Mouse (Mus musculus) cortical plate, adult 2 months (tissue): ENCODE measurements at regions not wholly inside any gene's neighbourhood (a gene's known extent, or its start where the extent isn't known, plus 50 kb on each side); places are given as distances from the start of the nearest gene placed in this dataset.

Experiments used
- CTCF ChIP-seq: fragments of 200-500 bp; IDR thresholded peaks from 2 replicates; pipeline ENCODE4 v1.5.1; 2011; ENCODE audit warnings: mild to moderate bottlenecking, control low read depth, low read length; ENCODE audit not compliant: insufficient read depth; ENCODE audit errors: extremely low read depth
- POLR2A ChIP-seq: fragments of 200-500 bp; IDR thresholded peaks from 2 replicates; pipeline ENCODE4 v1.6.1; 2011; ENCODE audit warnings: mild to moderate bottlenecking, low read length, control low read depth; ENCODE audit not compliant: insufficient read depth; ENCODE audit errors: extremely low read depth

GRCm38 (mm10) chr15:62180718-62181117, 1257.9 kb upstream of the A1bg start:
- TF ChIP-seq POLR2A (no peak), CTCF (no peak)
